Mouse (Mus musculus) large intestine, adult 2 months (tissue): Measurements from ENCODE around the gene Snx11. TPM values are rescaled to one million over a fixed set of nuclear protein-coding genes. Genes with fewer than 3 reads are reported as not detected.
"Not testable (repeated sequence)": the region's sequence is repeated elsewhere in the genome, so short reads cannot be mapped to it uniquely, and the experiment has no call there.

Experiments
- DNase-seq: peaks from one replicate; pipeline ENCODE4 v3.0.0-alpha.2; 2012; ENCODE audit warnings: low read depth, low spot score
- WGBS: fragments of 180-500 bp; shearing (Covaris S2); methylation state at CpG from one replicate; pipeline ENCODE4 v1.1.7; 2018; 5-methylcytosine and 5-hydroxymethylcytosine counted together
- polyA plus RNA-seq: library from polyadenylated mRNA; depleted of rRNA; stranded (reverse); fragments of >200 nt; gene quantifications from 2 replicates; pipeline ENCODE4 v1.2.3, GENCODE M21; 2012

Gene Snx11
- polyA plus RNA-seq, 1 experiment, result 16.8 TPM

- 81% methylated on average over 2 of the region's 2 CpGs for WGBS
Observed at GRCm38 (mm10) chr11:96799511-96799910, 22.2 kb upstream of the Snx11 start.

GRCm38 (mm10) chr11:96796586-96796985 lies 19.2 kb upstream of the Snx11 start:
- DNase-seq, result no peak
- WGBS, result 17% methylated on average over 1 of the region's 1 CpGs

More at GRCm38 (mm10) chr11:96799511-96799910, 22.2 kb upstream of the Snx11 start:
- DNase-seq, result no peak

GRCm38 (mm10) chr11:96796081-96796480 lies 18.7 kb upstream of the Snx11 start:
- no peak for DNase-seq
- WGBS, result 91% methylated on average over 2 of the region's 2 CpGs

- no peak for DNase-seq
- WGBS, result 46% methylated on average over 13 of the region's 13 CpGs
Observed at GRCm38 (mm10) chr11:96795491-96795890, 18.1 kb upstream of the Snx11 start.

GRCm38 (mm10) chr11:96790681-96791080 lies 13.3 kb upstream of the Snx11 start:
- 5% methylated on average over 1 of the region's 1 CpGs for WGBS
- no peak for DNase-seq

GRCm38 (mm10) chr11:96789990-96790389 lies 12.6 kb upstream of the Snx11 start:
- WGBS, result 14% methylated on average over 5 of the region's 5 CpGs
- no peak for DNase-seq

GRCm38 (mm10) chr11:96788871-96789795 lies 11.8 kb upstream of the Snx11 start, which contains the start of gene Cbx1:
Gene Cbx1, plus strand, starts transcription at chr11:96789127.
- WGBS, result 1% methylated on average over 93 of the region's 93 CpGs
- DNase-seq, result no peak

- 57% methylated on average over 9 of the region's 9 CpGs for WGBS
- no peak for DNase-seq
Observed at GRCm38 (mm10) chr11:96786731-96787450, 9.5 kb upstream of the Snx11 start.

GRCm38 (mm10) chr11:96784847-96785246 lies 7.5 kb upstream of the Snx11 start:
- DNase-seq, result not testable (repeated sequence)
- whole genome bisulfite sequencing, result 13% methylated on average over 7 of the region's 7 CpGs

- WGBS, result 75% methylated on average over 2 of the region's 2 CpGs
- no peak for DNase-seq
Observed at GRCm38 (mm10) chr11:96781425-96781824, 4.1 kb upstream of the Snx11 start.

GRCm38 (mm10) chr11:96780306-96780705 lies 2.9 kb upstream of the Snx11 start:
- WGBS, result 86% methylated on average over 5 of the region's 5 CpGs
- DNase-seq, result no peak

GRCm38 (mm10) chr11:96778061-96778627 lies 785 bp upstream of the Snx11 start:
- 62% methylated on average over 10 of the region's 10 CpGs for WGBS
- not testable (repeated sequence) for DNase-seq

- 44% methylated on average over 3 of the region's 3 CpGs for WGBS
- DNase-seq, result no peak
Observed at GRCm38 (mm10) chr11:96776068-96776467, 1.3 kb downstream of the Snx11 start.

GRCm38 (mm10) chr11:96775665-96776064 lies 1.7 kb downstream of the Snx11 start:
- WGBS, result 68% methylated on average over 7 of the region's 7 CpGs
- no peak for DNase-seq

GRCm38 (mm10) chr11:96775063-96775462 lies 2.3 kb downstream of the Snx11 start:
- no peak for DNase-seq
- 82% methylated on average over 8 of the region's 8 CpGs for WGBS

- 77% methylated on average over 3 of the region's 3 CpGs for WGBS
- DNase-seq, result no peak
Observed at GRCm38 (mm10) chr11:96774536-96774935, 2.8 kb downstream of the Snx11 start.

- no peak for DNase-seq
- WGBS, result 86% methylated on average over 9 of the region's 9 CpGs
Observed at GRCm38 (mm10) chr11:96772413-96772812, 4.9 kb downstream of the Snx11 start.

GRCm38 (mm10) chr11:96771274-96771975 lies 5.9 kb downstream of the Snx11 start:
- no peak for DNase-seq
- WGBS, result 95% methylated on average over 9 of the region's 9 CpGs

GRCm38 (mm10) chr11:96768240-96768639 lies 9.1 kb downstream of the Snx11 start:
- WGBS, result 71% methylated on average over 9 of the region's 9 CpGs
- DNase-seq, result no peak

GRCm38 (mm10) chr11:96767096-96767495 lies 10.3 kb downstream of the Snx11 start:
- no peak for DNase-seq
- WGBS, result 85% methylated on average over 7 of the region's 7 CpGs
